Mouse (Mus musculus): ENCODE measurements around the gene Rerg. TPM values are rescaled to one million over a fixed set of nuclear protein-coding genes. Genes with fewer than 3 reads are reported as not detected.

The Rerg gene
- polyA plus RNA-seq (2016; fragmentation: Nextera tagmentation; extraction: Ambion mirVana) = 4.3 and 5.1 TPM in 2 replicates

- Histone ChIP-seq H3K27ac (no peak within 1 kb of the TSS), H3K9me3 (no peaks in the 10 kb centered on the region), H3K4me2 (peak within 1 kb of the TSS; percentile 94), H3K4me3 (replicated peaks) (peak within 1 kb of the TSS; percentile 56), H3K36me3 (no peaks in the 10 kb centered on the region), H3K9ac (replicated peaks) (peak within 1 kb of the TSS; percentile 60), H3K27me3 (peaks cover 33% of the 10 kb centered on the region), H3K4me1 (replicated peaks) (peaks cover 19% of the 10 kb centered on the region)
- no peak for ATAC-seq (ENCODE audit: insufficient number of reproducible peaks, insufficient read depth, low FRiP score, low TSS enrichment, low read depth)
- 12% methylated on average over 5 of the region's 5 CpGs for WGBS
Measured at GRCm38 (mm10) chr6:137170226-137170625, at the start of gene Rerg. Gene Rerg (minus strand): TSS chr6:137170497.

- Histone ChIP-seq H3K27me3 (no peaks in the 10 kb centered on the region), H3K36me3 (no peaks in the 10 kb centered on the region), H3K27ac (no peak overlapping the region), H3K4me2 (no peak overlapping the region), H3K9me3 (no peaks in the 10 kb centered on the region), H3K4me3 (replicated peaks) (no peak overlapping the region), H3K9ac (replicated peaks) (no peak overlapping the region), H3K4me1 (replicated peaks) (no peaks in the 10 kb centered on the region)
- WGBS = 82% methylated on average over 8 of the region's 8 CpGs
- ATAC-seq (ENCODE audit: insufficient number of reproducible peaks, insufficient read depth, low FRiP score, low TSS enrichment, low read depth) = no peak
Measured at GRCm38 (mm10) chr6:137217841-137218463, 47.7 kb upstream of the Rerg start.

- Histone ChIP-seq H3K36me3 (no peaks in the 10 kb centered on the region), H3K4me3 (replicated peaks) (no peak overlapping the region), H3K4me2 (no peak overlapping the region), H3K9me3 (no peaks in the 10 kb centered on the region), H3K9ac (replicated peaks) (no peak overlapping the region), H3K27ac (no peak overlapping the region), H3K4me1 (replicated peaks) (no peaks in the 10 kb centered on the region), H3K27me3 (no peaks in the 10 kb centered on the region)
- ATAC-seq (ENCODE audit: insufficient number of reproducible peaks, insufficient read depth, low FRiP score, low TSS enrichment, low read depth) = no peak
- WGBS = 90% methylated on average over 2 of the region's 2 CpGs
Measured at GRCm38 (mm10) chr6:137211441-137211840, 41.1 kb upstream of the Rerg start.

GRCm38 (mm10) chr6:137210991-137211390, 40.7 kb upstream of the Rerg start:
- ATAC-seq (ENCODE audit: insufficient number of reproducible peaks, insufficient read depth, low FRiP score, low TSS enrichment, low read depth) = no peak
- Histone ChIP-seq H3K4me1 (replicated peaks) (no peaks in the 10 kb centered on the region), H3K4me2 (no peak overlapping the region), H3K27me3 (no peaks in the 10 kb centered on the region), H3K9ac (replicated peaks) (no peak overlapping the region), H3K27ac (no peak overlapping the region), H3K36me3 (no peaks in the 10 kb centered on the region), H3K4me3 (replicated peaks) (no peak overlapping the region), H3K9me3 (no peaks in the 10 kb centered on the region)
- 88% methylated on average over 10 of the region's 10 CpGs for WGBS

- Histone ChIP-seq H3K9me3 (no peaks in the 10 kb centered on the region), H3K27me3 (no peaks in the 10 kb centered on the region), H3K4me3 (replicated peaks) (no peak overlapping the region), H3K4me1 (replicated peaks) (no peaks in the 10 kb centered on the region), H3K4me2 (no peak overlapping the region), H3K36me3 (no peaks in the 10 kb centered on the region), H3K27ac (no peak overlapping the region), H3K9ac (replicated peaks) (no peak overlapping the region)
- no peak for ATAC-seq (ENCODE audit: insufficient number of reproducible peaks, insufficient read depth, low FRiP score, low TSS enrichment, low read depth)
- WGBS = 88% methylated on average over 8 of the region's 8 CpGs
Measured at GRCm38 (mm10) chr6:137209992-137210391, 39.7 kb upstream of the Rerg start.

- H3K27me3 ChIP-seq = no peaks in the 10 kb centered on the region
- no peaks in the 10 kb centered on the region for H3K9me3 ChIP-seq
- no peak overlapping the region for H3K27ac ChIP-seq
- no peak overlapping the region for H3K4me3 ChIP-seq (replicated peaks)
- no peaks in the 10 kb centered on the region for H3K4me1 ChIP-seq (replicated peaks)
- H3K9ac ChIP-seq (replicated peaks) = no peak overlapping the region
- no peak overlapping the region for H3K4me2 ChIP-seq
- no peaks in the 10 kb centered on the region for H3K36me3 ChIP-seq
- no peak for ATAC-seq (ENCODE audit: insufficient number of reproducible peaks, insufficient read depth, low FRiP score, low TSS enrichment, low read depth)
- 85% methylated on average over 6 of the region's 6 CpGs for WGBS
Measured at GRCm38 (mm10) chr6:137207126-137207525, 36.8 kb upstream of the Rerg start.

GRCm38 (mm10) chr6:137205662-137206400, 35.5 kb upstream of the Rerg start:
- H3K36me3 ChIP-seq = no peaks in the 10 kb centered on the region
- no peaks in the 10 kb centered on the region for H3K9me3 ChIP-seq
- no peaks in the 10 kb centered on the region for H3K27me3 ChIP-seq
- no peak overlapping the region for H3K4me2 ChIP-seq
- WGBS = 66% methylated on average over 11 of the region's 11 CpGs
- no peak overlapping the region for H3K4me3 ChIP-seq (replicated peaks)
- no peak for ATAC-seq (ENCODE audit: insufficient number of reproducible peaks, insufficient read depth, low FRiP score, low TSS enrichment, low read depth)
- H3K27ac ChIP-seq = no peak overlapping the region
- no peaks in the 10 kb centered on the region for H3K4me1 ChIP-seq (replicated peaks)
- no peak overlapping the region for H3K9ac ChIP-seq (replicated peaks)

- Histone ChIP-seq H3K36me3 (no peaks in the 10 kb centered on the region), H3K4me2 (no peak overlapping the region), H3K9ac (replicated peaks) (no peak overlapping the region), H3K4me3 (replicated peaks) (no peak overlapping the region), H3K27ac (no peak overlapping the region), H3K4me1 (replicated peaks) (no peaks in the 10 kb centered on the region), H3K9me3 (no peaks in the 10 kb centered on the region), H3K27me3 (no peaks in the 10 kb centered on the region)
- 92% methylated on average over 4 of the region's 4 CpGs for WGBS
- ATAC-seq (ENCODE audit: insufficient number of reproducible peaks, insufficient read depth, low FRiP score, low TSS enrichment, low read depth) = no peak
Measured at GRCm38 (mm10) chr6:137202661-137203060, 32.4 kb upstream of the Rerg start.

GRCm38 (mm10) chr6:137201578-137201977, 31.3 kb upstream of the Rerg start:
- Histone ChIP-seq H3K9ac (replicated peaks) (no peak overlapping the region), H3K27me3 (no peaks in the 10 kb centered on the region), H3K4me3 (replicated peaks) (no peak overlapping the region), H3K4me1 (replicated peaks) (no peaks in the 10 kb centered on the region), H3K27ac (no peak overlapping the region), H3K36me3 (no peaks in the 10 kb centered on the region), H3K9me3 (no peaks in the 10 kb centered on the region), H3K4me2 (no peak overlapping the region)
- no peak for ATAC-seq (ENCODE audit: insufficient number of reproducible peaks, insufficient read depth, low FRiP score, low TSS enrichment, low read depth)
- WGBS = 76% methylated on average over 7 of the region's 7 CpGs

- no peak for ATAC-seq (ENCODE audit: insufficient number of reproducible peaks, insufficient read depth, low FRiP score, low TSS enrichment, low read depth)
- WGBS = 88% methylated on average over 3 of the region's 3 CpGs
Measured at GRCm38 (mm10) chr6:137201166-137201565, 30.9 kb upstream of the Rerg start.

GRCm38 (mm10) chr6:137192063-137192462, 21.8 kb upstream of the Rerg start:
- Histone ChIP-seq H3K9me3 (no peaks in the 10 kb centered on the region), H3K36me3 (no peaks in the 10 kb centered on the region), H3K4me2 (no peak overlapping the region), H3K27me3 (0 out of 2 replicates have a peak, but pooled peaks cover 3% of the 10 kb centered on the region), H3K4me3 (replicated peaks) (no peak overlapping the region), H3K9ac (replicated peaks) (no peak overlapping the region), H3K27ac (no peak overlapping the region), H3K4me1 (replicated peaks) (no peaks in the 10 kb centered on the region)
- WGBS = 23% methylated on average over 6 of the region's 6 CpGs
- no peak for ATAC-seq (ENCODE audit: insufficient number of reproducible peaks, insufficient read depth, low FRiP score, low TSS enrichment, low read depth)

More at GRCm38 (mm10) chr6:137201166-137201565, 30.9 kb upstream of the Rerg start:
- Histone ChIP-seq H3K36me3 (no peaks in the 10 kb centered on the region), H3K27me3 (no peaks in the 10 kb centered on the region), H3K9ac (replicated peaks) (no peak overlapping the region), H3K4me1 (replicated peaks) (no peaks in the 10 kb centered on the region), H3K4me2 (no peak overlapping the region), H3K4me3 (replicated peaks) (no peak overlapping the region), H3K9me3 (no peaks in the 10 kb centered on the region), H3K27ac (no peak overlapping the region)
